Mouse (Mus musculus) olfactory bulb, adult 2 months (tissue): ENCODE data around the gene Gm3952.

Source experiments
- CTCF ChIP-seq: fragments of 200-500 bp; IDR thresholded peaks from 2 replicates; pipeline ENCODE4 v1.5.1; 2012; ENCODE audit warnings: low read depth, mild to moderate bottlenecking, low read length, moderate library complexity; ENCODE audit not compliant: insufficient read depth
- POLR2A ChIP-seq: fragments of 200-500 bp; IDR thresholded peaks from 2 replicates; pipeline ENCODE4 v1.6.1; 2012; ENCODE audit warnings: mild to moderate bottlenecking, low read depth, low read length, moderate library complexity; ENCODE audit not compliant: insufficient read depth

DNA sequence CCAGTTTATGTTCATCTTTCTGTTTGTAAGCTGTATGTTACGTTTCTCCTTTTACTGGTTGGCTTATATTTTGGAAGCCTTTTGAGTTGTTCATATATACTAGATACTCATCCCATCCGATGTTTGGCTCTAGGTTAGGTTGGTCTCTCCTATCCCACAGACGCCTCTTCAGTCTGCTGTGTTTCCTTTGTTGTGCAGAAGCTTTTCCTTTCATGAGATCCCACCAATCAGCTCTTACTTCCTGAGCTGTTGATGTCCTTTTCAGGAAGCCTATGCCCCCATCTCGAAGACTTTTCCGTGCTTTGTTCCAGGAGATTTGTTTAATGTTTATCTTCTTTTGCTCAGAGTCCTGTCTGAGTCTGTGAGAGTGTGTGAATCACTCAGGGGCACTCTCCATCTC is 45.3 kb upstream of the Gm3952 start:
- TF ChIP-seq POLR2A, result no peak
- no peak for TF ChIP-seq CTCF
